Mouse (Mus musculus): ENCODE data around the gene Erbin.
A peak's percentile ranks its signal among the peaks of the same experiment; 100 is the strongest.

Erbin gene

GRCm38 (mm10) chr13:103920261-103920932, at the start of gene Erbin:
Gene Erbin (minus strand): TSS chr13:103920514.
- Histone ChIP-seq H3K36me3 (ENCODE audit: insufficient read depth, low read length) (no peaks in the 10 kb centered on the region), H3K4me1 (replicated peaks; ENCODE audit: low read depth, low read length) (peaks cover 27% of the 10 kb centered on the region), H3K9me3 (ENCODE audit: low read length) (peaks cover 3% of the 10 kb centered on the region; the same call in 1 of the 2 replicates), H3K4me3 (replicated peaks; ENCODE audit: low read length) (peak within 1 kb of the TSS; percentile 88), H3K27me3 (ENCODE audit: insufficient read depth, low read length) (peaks cover 42% of the 10 kb centered on the region)
- no peak for TF ChIP-seq POU5F1 (IDR thresholded peaks at IDR 0.05; ENCODE audit: borderline replicate concordance, low read length)
- TF ChIP-seq CTCF (conservative IDR thresholded peaks at IDR 0.05; ENCODE audit: low read length) = no peak
- no peak for TF ChIP-seq NANOG (IDR thresholded peaks at IDR 0.05; ENCODE audit: borderline replicate concordance, low read length)

GRCm38 (mm10) chr13:103969912-103970311, 49.6 kb upstream of the Erbin start:
- Histone ChIP-seq H3K4me1 (replicated peaks; ENCODE audit: low read depth, low read length) (no peaks in the 10 kb centered on the region), H3K9me3 (ENCODE audit: low read length) (0 out of 2 replicates have a peak, but pooled peaks cover 4% of the 10 kb centered on the region), H3K36me3 (ENCODE audit: insufficient read depth, low read length) (no peaks in the 10 kb centered on the region), H3K27me3 (ENCODE audit: insufficient read depth, low read length) (no peaks in the 10 kb centered on the region; the same call in 1 of the 2 replicates), H3K4me3 (replicated peaks; ENCODE audit: low read length) (no peak overlapping the region)
- TF ChIP-seq CTCF (conservative IDR thresholded peaks at IDR 0.05; ENCODE audit: low read length) = no peak
- TF ChIP-seq NANOG (IDR thresholded peaks at IDR 0.05; ENCODE audit: borderline replicate concordance, low read length) = no peak
- no peak for TF ChIP-seq POU5F1 (IDR thresholded peaks at IDR 0.05; ENCODE audit: borderline replicate concordance, low read length)

- Histone ChIP-seq H3K27me3 (ENCODE audit: insufficient read depth, low read length) (no peaks in the 10 kb centered on the region; the same call in 1 of the 2 replicates), H3K36me3 (ENCODE audit: insufficient read depth, low read length) (no peaks in the 10 kb centered on the region), H3K9me3 (ENCODE audit: low read length) (0 out of 2 replicates have a peak, but pooled peaks cover 4% of the 10 kb centered on the region), H3K4me1 (replicated peaks; ENCODE audit: low read depth, low read length) (no peaks in the 10 kb centered on the region), H3K4me3 (replicated peaks; ENCODE audit: low read length) (no peak overlapping the region)
- TF ChIP-seq NANOG (IDR thresholded peaks at IDR 0.05; ENCODE audit: borderline replicate concordance, low read length) (no peak), CTCF (conservative IDR thresholded peaks at IDR 0.05; ENCODE audit: low read length) (no peak), POU5F1 (IDR thresholded peaks at IDR 0.05; ENCODE audit: borderline replicate concordance, low read length) (no peak)
Observed at GRCm38 (mm10) chr13:103967987-103968386, 47.7 kb upstream of the Erbin start.

- Histone ChIP-seq H3K36me3 (ENCODE audit: insufficient read depth, low read length) (no peaks in the 10 kb centered on the region), H3K4me3 (replicated peaks; ENCODE audit: low read length) (no peak overlapping the region), H3K9me3 (ENCODE audit: low read length) (0 out of 2 replicates have a peak, but pooled peaks cover 4% of the 10 kb centered on the region), H3K4me1 (replicated peaks; ENCODE audit: low read depth, low read length) (no peaks in the 10 kb centered on the region), H3K27me3 (ENCODE audit: insufficient read depth, low read length) (no peaks in the 10 kb centered on the region; the same call in 1 of the 2 replicates)
- TF ChIP-seq CTCF (conservative IDR thresholded peaks at IDR 0.05; ENCODE audit: low read length) (no peak), POU5F1 (IDR thresholded peaks at IDR 0.05; ENCODE audit: borderline replicate concordance, low read length) (no peak), NANOG (IDR thresholded peaks at IDR 0.05; ENCODE audit: borderline replicate concordance, low read length) (no peak)
Observed at GRCm38 (mm10) chr13:103966696-103967215, 46.4 kb upstream of the Erbin start.

- Histone ChIP-seq H3K27me3 (ENCODE audit: insufficient read depth, low read length) (no peaks in the 10 kb centered on the region; the same call in 1 of the 2 replicates), H3K9me3 (ENCODE audit: low read length) (0 out of 2 replicates have a peak, but pooled peaks cover 4% of the 10 kb centered on the region), H3K36me3 (ENCODE audit: insufficient read depth, low read length) (no peaks in the 10 kb centered on the region), H3K4me1 (replicated peaks; ENCODE audit: low read depth, low read length) (no peaks in the 10 kb centered on the region), H3K4me3 (replicated peaks; ENCODE audit: low read length) (no peak overlapping the region)
- no peak for TF ChIP-seq CTCF (conservative IDR thresholded peaks at IDR 0.05; ENCODE audit: low read length)
Observed at GRCm38 (mm10) chr13:103965187-103965586, 44.9 kb upstream of the Erbin start.

GRCm38 (mm10) chr13:103963094-103963493, 42.8 kb upstream of the Erbin start:
- Histone ChIP-seq H3K27me3 (ENCODE audit: insufficient read depth, low read length) (no peaks in the 10 kb centered on the region; the same call in 1 of the 2 replicates), H3K4me1 (replicated peaks; ENCODE audit: low read depth, low read length) (no peaks in the 10 kb centered on the region), H3K36me3 (ENCODE audit: insufficient read depth, low read length) (no peaks in the 10 kb centered on the region), H3K4me3 (replicated peaks; ENCODE audit: low read length) (no peak overlapping the region), H3K9me3 (ENCODE audit: low read length) (0 out of 2 replicates have a peak, but pooled peaks cover 4% of the 10 kb centered on the region)
- TF ChIP-seq POU5F1 (IDR thresholded peaks at IDR 0.05; ENCODE audit: borderline replicate concordance, low read length) (no peak), NANOG (IDR thresholded peaks at IDR 0.05; ENCODE audit: borderline replicate concordance, low read length) (no peak), CTCF (conservative IDR thresholded peaks at IDR 0.05; ENCODE audit: low read length) (no peak)

GRCm38 (mm10) chr13:103959841-103960240, 39.5 kb upstream of the Erbin start:
- Histone ChIP-seq H3K27me3 (ENCODE audit: insufficient read depth, low read length) (no peaks in the 10 kb centered on the region), H3K9me3 (ENCODE audit: low read length) (no peaks in the 10 kb centered on the region), H3K4me1 (replicated peaks; ENCODE audit: low read depth, low read length) (no peaks in the 10 kb centered on the region), H3K36me3 (ENCODE audit: insufficient read depth, low read length) (no peaks in the 10 kb centered on the region), H3K4me3 (replicated peaks; ENCODE audit: low read length) (no peak overlapping the region)
- TF ChIP-seq POU5F1 (IDR thresholded peaks at IDR 0.05; ENCODE audit: borderline replicate concordance, low read length) (no peak), NANOG (IDR thresholded peaks at IDR 0.05; ENCODE audit: borderline replicate concordance, low read length) (no peak)

- Histone ChIP-seq H3K27me3 (ENCODE audit: insufficient read depth, low read length) (no peaks in the 10 kb centered on the region), H3K4me1 (replicated peaks; ENCODE audit: low read depth, low read length) (no peaks in the 10 kb centered on the region), H3K36me3 (ENCODE audit: insufficient read depth, low read length) (no peaks in the 10 kb centered on the region), H3K4me3 (replicated peaks; ENCODE audit: low read length) (no peak overlapping the region), H3K9me3 (ENCODE audit: low read length) (peaks cover 2% of the 10 kb centered on the region; the same call in 1 of the 2 replicates)
- no peak for TF ChIP-seq POU5F1 (IDR thresholded peaks at IDR 0.05; ENCODE audit: borderline replicate concordance, low read length)
- no peak for TF ChIP-seq NANOG (IDR thresholded peaks at IDR 0.05; ENCODE audit: borderline replicate concordance, low read length)
- no peak for TF ChIP-seq CTCF (conservative IDR thresholded peaks at IDR 0.05; ENCODE audit: low read length)
Observed at GRCm38 (mm10) chr13:103958607-103959123, 38.4 kb upstream of the Erbin start.
